Mouse (Mus musculus) limb, embryonic 13.5 days (tissue): ENCODE measurements around the gene Gm7168. TPM values are rescaled to one million over a fixed set of nuclear protein-coding genes. Genes with fewer than 3 reads are reported as not detected.
"Not testable (repeated sequence)": the region's sequence is repeated elsewhere in the genome, so short reads cannot be mapped to it uniquely, and the experiment has no call there.

ENCODE experiments used
- ATAC-seq: fragments of 200-750 bp; cut with Nextera tagmentation; 2 replicates; pipeline ENCODE4 v1.8.0; 2017; ENCODE audit warnings: low read depth, moderate number of reproducible peaks, moderate TSS enrichment; ENCODE audit not compliant: low FRiP score
- H3K27ac ChIP-seq: fragments of 300-500 bp; sonication (generic); 2 replicates; pipeline ENCODE4 v1.5.1; 2015; ENCODE audit warnings: inconsistent platforms, mild to moderate bottlenecking, moderate library complexity
- H3K27me3 ChIP-seq: fragments of 300-500 bp; sonication (generic); 2 replicates; pipeline ENCODE4 v1.6.1; 2015; ENCODE audit warnings: mild to moderate bottlenecking, inconsistent platforms
- H3K36me3 ChIP-seq: fragments of 300-500 bp; sonication (generic); 2 replicates; pipeline ENCODE4 v1.6.1; 2015; ENCODE audit warnings: inconsistent platforms, mild to moderate bottlenecking, moderate library complexity
- H3K4me1 ChIP-seq: fragments of 300-500 bp; sonication (generic); 2 replicates; pipeline ENCODE4 v1.6.1; 2015; ENCODE audit warnings: inconsistent platforms
- H3K4me2 ChIP-seq: fragments of 300-500 bp; sonication (generic); replicated peaks from 2 replicates; pipeline ENCODE4 v1.6.1; 2015; ENCODE audit warnings: inconsistent platforms, mild to moderate bottlenecking, moderate library complexity
- H3K4me3 ChIP-seq: fragments of 300-500 bp; sonication (generic); 2 replicates; pipeline ENCODE4 v1.5.1; 2015; ENCODE audit warnings: moderate library complexity, mild to moderate bottlenecking, inconsistent platforms
- H3K9ac ChIP-seq: fragments of 300-500 bp; sonication (generic); 2 replicates; pipeline ENCODE4 v1.6.1; 2015; ENCODE audit warnings: mild to moderate bottlenecking, inconsistent platforms
- H3K9me3 ChIP-seq: fragments of 300-500 bp; sonication (generic); 2 replicates; pipeline ENCODE4 v1.6.1; 2016; ENCODE audit warnings: inconsistent platforms
- WGBS: fragments of 180-500 bp; shearing (Covaris S2); methylation state at CpG from one replicate; pipeline ENCODE4 v1.1.7; 2015; 5-methylcytosine and 5-hydroxymethylcytosine counted together
- polyA plus RNA-seq: library from polyadenylated mRNA; unstranded; fragments of >200 nt; fragmentation: Nextera tagmentation; extraction: Ambion mirVana; gene quantifications from 2 replicates; pipeline ENCODE4 v1.2.1, GENCODE M21; 2015

Gm7168 gene
- polyA plus RNA-seq, 1 experiment from 2014 or later, result not detected

DNA sequence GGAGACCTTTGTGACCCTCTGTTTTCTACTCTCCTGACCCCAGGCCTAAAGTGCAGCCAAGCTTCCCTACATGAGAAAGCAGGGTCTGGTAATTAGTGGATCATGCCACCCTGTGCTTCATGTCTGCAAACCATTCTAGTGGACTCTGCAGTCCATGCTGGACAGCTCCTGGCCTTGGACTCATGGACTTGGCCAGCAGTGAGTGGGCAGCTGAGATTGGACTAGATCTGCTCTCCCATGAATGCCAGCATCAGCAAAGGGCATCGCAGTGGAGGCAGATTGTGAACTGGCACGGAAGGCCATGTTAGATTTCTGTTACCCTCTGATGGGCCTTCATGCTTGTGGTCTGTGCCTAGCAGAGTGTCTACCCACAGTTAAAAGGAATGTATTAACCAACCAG is 12.8 kb upstream of the Gm7168 start:
- not testable (repeated sequence) for ATAC-seq, H3K9ac ChIP-seq, H3K27ac ChIP-seq, H3K27me3 ChIP-seq, H3K4me1 ChIP-seq, H3K9me3 ChIP-seq, H3K4me3 ChIP-seq, H3K4me2 ChIP-seq, H3K36me3 ChIP-seq
- WGBS, result 89% methylated on average over 2 of the region's 2 CpGs

DNA sequence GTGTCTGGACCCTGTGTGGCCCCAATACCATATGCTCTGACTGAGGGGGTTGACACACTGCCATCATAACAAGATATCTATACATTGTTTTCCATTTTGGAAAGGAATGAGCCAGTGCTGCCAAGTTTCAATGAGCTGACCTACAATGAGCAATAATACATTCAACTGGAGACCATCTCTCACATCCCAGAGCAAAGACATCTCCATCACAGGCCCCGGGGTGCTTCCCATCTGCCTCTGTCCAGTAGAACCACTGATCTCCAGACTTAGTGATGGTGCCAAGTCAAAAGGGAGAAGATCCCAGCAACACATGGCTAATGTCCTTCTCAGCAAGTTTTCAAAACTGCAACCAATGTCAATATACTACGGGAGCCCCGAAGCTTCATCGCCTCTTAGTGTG is 10.4 kb upstream of the Gm7168 start:
- no peaks in the 10 kb centered on the region for H3K9me3 ChIP-seq
- no peak for ATAC-seq
- H3K4me1 ChIP-seq, result peaks cover 6% of the 10 kb centered on the region; the same call in 1 of the 2 replicates
- H3K9ac ChIP-seq, result no peak overlapping the region
- H3K27ac ChIP-seq, result no peak overlapping the region
- no peak overlapping the region for H3K4me2 ChIP-seq
- no peaks in the 10 kb centered on the region for H3K36me3 ChIP-seq
- no peaks in the 10 kb centered on the region for H3K27me3 ChIP-seq
- H3K4me3 ChIP-seq, result no peak overlapping the region
- WGBS, result 96% methylated on average over 4 of the region's 4 CpGs

DNA sequence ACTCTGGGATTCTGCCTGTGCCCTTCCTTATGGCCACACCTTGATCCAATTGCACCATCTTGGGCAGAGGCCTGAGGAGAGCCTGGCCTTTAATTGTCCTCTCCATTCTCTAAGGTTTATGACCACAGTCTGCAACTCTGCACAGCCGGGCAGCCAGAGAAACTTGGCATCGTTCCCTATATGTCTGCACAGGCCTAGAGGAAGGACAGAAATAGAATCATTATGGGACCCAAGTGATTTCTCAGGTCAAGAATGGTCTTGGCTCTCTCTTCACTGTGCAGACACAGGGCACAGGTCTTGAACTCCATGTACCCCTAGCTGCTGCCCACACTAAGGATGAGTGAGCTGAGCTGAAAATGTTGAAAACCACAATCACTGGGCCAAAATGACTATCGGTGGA is 9.5 kb upstream of the Gm7168 start:
- Histone ChIP-seq H3K4me1 (peaks cover 6% of the 10 kb centered on the region; the same call in 1 of the 2 replicates), H3K9me3 (no peaks in the 10 kb centered on the region), H3K27ac (no peak overlapping the region), H3K4me2 (no peak overlapping the region), H3K36me3 (no peaks in the 10 kb centered on the region), H3K4me3 (no peak overlapping the region), H3K9ac (no peak overlapping the region), H3K27me3 (no peaks in the 10 kb centered on the region)
- 62% methylated on average over 3 of the region's 3 CpGs for WGBS
- 0 out of 2 replicates have a peak, but pooled peaks have one; percentile 24 for ATAC-seq

DNA sequence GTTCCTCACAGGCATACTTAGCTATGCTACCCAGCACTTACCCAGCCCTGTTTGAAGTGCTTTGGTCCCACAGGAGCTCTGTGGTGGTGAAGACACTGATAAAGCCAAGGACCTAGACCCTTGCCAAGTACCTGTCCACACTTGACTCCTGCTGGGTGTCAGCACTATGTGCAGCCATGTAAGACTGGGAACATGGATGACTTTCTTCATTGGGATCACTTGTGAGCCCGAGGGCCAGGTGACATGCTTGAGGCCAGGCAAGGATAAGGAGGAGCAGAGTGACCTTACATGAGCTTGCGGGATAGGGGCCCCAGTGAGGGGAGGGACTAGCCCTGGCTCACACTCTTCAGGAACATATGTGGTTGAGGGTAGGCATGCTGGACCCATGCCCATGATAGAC is 8.9 kb upstream of the Gm7168 start:
- not testable (repeated sequence) for H3K36me3 ChIP-seq, ATAC-seq, H3K4me2 ChIP-seq, H3K9ac ChIP-seq, H3K9me3 ChIP-seq, H3K4me1 ChIP-seq, H3K27me3 ChIP-seq, H3K27ac ChIP-seq, H3K4me3 ChIP-seq
- WGBS, result 87% methylated on average over 2 of the region's 2 CpGs

DNA sequence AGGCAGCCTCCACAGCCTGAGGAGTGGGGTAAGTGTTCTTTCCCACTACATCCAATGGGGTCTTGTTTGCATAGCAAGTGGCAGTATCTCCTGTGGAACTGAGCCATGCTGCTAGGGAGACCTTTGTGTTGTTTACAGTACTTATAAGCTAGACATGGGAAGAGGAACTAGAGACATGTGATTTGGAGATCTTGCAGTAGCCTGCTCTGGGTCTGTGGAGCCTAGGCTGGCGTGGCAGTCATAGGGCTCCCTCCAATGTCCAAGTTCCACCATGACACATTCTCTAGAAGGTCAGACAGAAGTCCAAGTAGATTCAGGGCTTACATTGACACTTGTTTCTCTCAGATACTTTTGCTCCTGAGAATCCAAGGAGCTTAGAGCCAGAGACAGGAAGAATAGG is 7.7 kb upstream of the Gm7168 start:
- Histone ChIP-seq H3K4me2 (no peak overlapping the region), H3K4me1 (peaks cover 6% of the 10 kb centered on the region; the same call in 1 of the 2 replicates), H3K36me3 (no peaks in the 10 kb centered on the region), H3K9ac (no peak overlapping the region), H3K27ac (no peak overlapping the region), H3K9me3 (no peaks in the 10 kb centered on the region), H3K27me3 (no peaks in the 10 kb centered on the region), H3K4me3 (no peak overlapping the region)
- no peak for ATAC-seq
- 74% methylated on average over 1 of the region's 1 CpGs for WGBS

DNA sequence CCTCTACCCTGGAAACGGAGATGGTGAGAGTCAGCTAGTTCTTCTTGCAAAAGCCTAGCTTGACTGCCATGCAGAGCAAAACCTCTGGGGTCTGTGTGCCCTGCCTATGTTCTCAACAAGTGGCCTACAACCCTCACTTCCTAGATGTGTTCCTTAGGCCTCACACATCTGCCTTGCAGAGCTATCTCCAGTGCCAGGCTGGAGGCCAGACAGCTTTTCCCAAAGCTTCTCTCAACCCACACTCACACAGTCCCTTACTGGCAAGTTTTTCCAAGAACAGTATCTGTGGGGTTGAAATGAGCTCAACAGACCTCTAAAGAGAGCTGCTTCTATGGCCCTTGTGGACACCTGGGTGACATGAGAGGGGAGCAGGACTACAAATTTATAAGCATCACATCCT is 3.4 kb downstream of the Gm7168 start:
- H3K9me3 ChIP-seq, ATAC-seq, H3K36me3 ChIP-seq, H3K4me1 ChIP-seq, H3K4me3 ChIP-seq, H3K4me2 ChIP-seq, H3K9ac ChIP-seq, H3K27ac ChIP-seq, H3K27me3 ChIP-seq: not testable (repeated sequence)
- 74% methylated on average over 1 of the region's 1 CpGs for WGBS

DNA sequence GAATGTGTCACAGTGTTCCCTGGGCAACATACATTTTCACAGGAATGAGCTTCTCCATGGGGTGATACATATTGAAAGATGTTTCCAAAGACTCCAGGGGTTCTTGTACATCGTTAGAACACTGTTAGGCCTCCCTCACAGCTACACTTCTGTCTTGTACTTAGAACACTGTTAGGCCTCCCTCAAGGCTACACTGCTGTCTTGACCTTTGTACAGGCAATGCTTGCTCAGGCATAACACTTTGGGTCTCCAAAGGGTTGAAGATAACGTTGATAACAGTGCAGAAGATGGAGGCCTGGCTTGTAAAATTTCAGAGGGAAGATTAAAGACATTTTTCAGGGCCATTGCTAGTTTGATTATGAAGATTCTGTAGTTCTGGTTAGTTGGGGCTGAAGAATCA is 10.0 kb downstream of the Gm7168 start:
- H3K9me3 ChIP-seq, H3K4me2 ChIP-seq, H3K4me1 ChIP-seq, ATAC-seq, H3K9ac ChIP-seq, H3K36me3 ChIP-seq, H3K27ac ChIP-seq, H3K4me3 ChIP-seq, H3K27me3 ChIP-seq: not testable (repeated sequence)
- 57% methylated on average over 1 of the region's 2 CpGs for WGBS

DNA sequence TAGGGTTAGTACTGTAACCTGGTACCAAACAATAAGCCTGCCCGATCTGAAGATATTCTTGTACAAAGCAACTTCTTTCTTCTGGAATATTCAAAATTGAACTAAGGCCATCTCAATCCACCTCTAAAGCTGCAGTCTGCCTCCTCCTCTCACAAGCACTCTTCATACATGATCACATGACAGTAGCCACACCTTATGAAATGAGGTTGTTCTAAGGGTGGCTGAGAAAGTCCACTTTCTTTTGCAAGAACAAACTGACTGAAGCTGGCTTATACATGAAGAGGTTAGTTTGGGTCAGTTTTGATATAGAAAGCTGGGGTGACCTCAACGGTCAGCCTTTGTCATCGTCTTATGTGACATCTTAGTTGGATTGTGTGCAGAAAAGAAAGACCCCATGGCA is 14.1 kb downstream of the Gm7168 start:
- 92% methylated on average over 3 of the region's 3 CpGs for WGBS
- H3K36me3 ChIP-seq, H3K27ac ChIP-seq, H3K27me3 ChIP-seq, H3K9ac ChIP-seq, H3K4me2 ChIP-seq, H3K4me1 ChIP-seq, ATAC-seq, H3K4me3 ChIP-seq, H3K9me3 ChIP-seq: not testable (repeated sequence)

DNA sequence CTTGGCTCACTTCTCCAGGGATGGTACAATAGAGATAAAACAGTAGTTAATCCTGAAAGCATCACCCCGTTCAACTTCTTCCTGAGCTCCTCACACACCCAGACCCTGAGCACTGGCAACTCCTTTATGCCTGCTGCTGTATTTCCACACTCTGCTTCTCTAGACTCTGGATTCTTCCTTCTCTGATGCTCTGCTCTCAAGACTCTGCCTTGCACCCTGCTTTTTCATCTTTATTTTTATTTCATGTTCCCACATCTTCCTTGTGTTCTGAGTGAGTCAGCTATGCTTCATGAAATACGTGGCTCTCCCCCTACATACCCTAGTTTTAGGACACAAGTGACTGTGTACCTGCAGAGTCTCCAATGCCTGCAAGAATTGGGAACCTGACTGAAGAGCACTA is 16.9 kb downstream of the Gm7168 start:
- H3K9ac ChIP-seq, H3K4me1 ChIP-seq, H3K27me3 ChIP-seq, H3K36me3 ChIP-seq, H3K4me2 ChIP-seq, H3K9me3 ChIP-seq, ATAC-seq, H3K27ac ChIP-seq, H3K4me3 ChIP-seq: not testable (repeated sequence)
- 41% methylated on average over 1 of the region's 2 CpGs for WGBS

DNA sequence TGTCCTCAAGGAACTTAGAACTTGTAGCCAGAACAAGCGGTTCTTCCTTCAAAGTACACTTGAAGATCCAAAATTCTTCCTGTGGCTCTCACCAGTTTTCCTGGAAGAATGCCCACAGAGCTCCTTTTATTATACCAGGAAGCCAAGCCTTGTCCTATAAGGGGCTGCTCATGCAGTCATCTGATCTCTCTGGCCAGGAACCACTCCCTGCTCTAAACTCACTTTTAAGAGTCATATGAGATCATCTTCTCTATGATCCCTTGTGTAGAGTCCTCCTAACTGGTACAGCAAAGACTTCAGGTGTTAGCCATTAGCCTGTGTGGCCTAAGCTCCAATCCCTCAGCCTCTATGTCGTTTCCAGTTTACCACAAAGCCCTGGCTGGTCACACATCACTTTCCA is 21.7 kb downstream of the Gm7168 start:
- WGBS, result 58% methylated on average over 1 of the region's 2 CpGs
- not testable (repeated sequence) for H3K4me2 ChIP-seq, H3K27ac ChIP-seq, H3K27me3 ChIP-seq, H3K36me3 ChIP-seq, ATAC-seq, H3K9me3 ChIP-seq, H3K4me1 ChIP-seq, H3K4me3 ChIP-seq, H3K9ac ChIP-seq

DNA sequence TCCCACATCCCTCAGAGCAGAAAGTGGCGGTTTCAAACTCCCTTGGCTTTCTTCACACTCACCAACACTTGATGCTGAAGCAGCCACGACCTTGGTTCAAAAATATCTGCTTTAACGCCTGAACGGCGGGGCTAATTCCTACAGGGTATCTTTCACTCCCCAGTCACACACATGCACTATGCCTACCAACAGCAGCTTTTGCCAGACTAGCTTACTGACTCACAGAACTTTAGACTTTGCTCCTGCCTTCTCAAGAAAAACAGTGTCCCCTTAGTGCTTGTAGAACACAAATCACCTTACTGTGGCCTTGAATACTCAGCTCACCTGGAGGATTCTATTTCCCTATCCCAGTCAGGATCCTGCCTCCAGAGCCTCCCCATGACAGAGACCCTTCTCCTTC is 22.6 kb downstream of the Gm7168 start:
- H3K9me3 ChIP-seq, H3K9ac ChIP-seq, H3K36me3 ChIP-seq, ATAC-seq, H3K27ac ChIP-seq, H3K4me3 ChIP-seq, H3K4me1 ChIP-seq, H3K4me2 ChIP-seq, H3K27me3 ChIP-seq: not testable (repeated sequence)
- WGBS, result 92% methylated on average over 5 of the region's 5 CpGs

DNA sequence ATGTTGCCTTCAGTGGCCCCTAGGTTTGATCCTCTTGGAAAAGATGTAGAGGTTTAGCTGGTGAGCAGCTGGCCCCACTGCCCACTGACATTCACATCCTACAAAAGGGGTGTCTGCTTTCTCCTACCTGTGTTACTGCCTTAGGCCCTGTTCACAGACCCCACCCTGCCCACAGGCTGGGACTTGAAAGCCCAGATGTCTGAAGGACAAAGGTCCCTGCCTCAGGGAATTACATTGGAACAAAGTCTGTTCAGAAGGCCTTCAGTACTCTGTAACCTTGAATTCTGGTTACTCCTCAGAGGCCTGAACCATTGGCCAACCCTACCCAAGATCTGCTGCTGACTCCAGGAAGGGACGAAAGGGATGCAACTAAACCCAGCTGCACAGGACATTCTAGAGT is 39.5 kb downstream of the Gm7168 start:
- Histone ChIP-seq H3K9me3 (no peaks in the 10 kb centered on the region), H3K4me3 (no peak overlapping the region), H3K36me3 (no peaks in the 10 kb centered on the region), H3K4me2 (no peak overlapping the region), H3K27me3 (no peaks in the 10 kb centered on the region), H3K9ac (no peak overlapping the region), H3K27ac (no peak overlapping the region), H3K4me1 (no peaks in the 10 kb centered on the region)
- ATAC-seq, result no peak
- WGBS, result 92% methylated on average over 1 of the region's 1 CpGs

DNA sequence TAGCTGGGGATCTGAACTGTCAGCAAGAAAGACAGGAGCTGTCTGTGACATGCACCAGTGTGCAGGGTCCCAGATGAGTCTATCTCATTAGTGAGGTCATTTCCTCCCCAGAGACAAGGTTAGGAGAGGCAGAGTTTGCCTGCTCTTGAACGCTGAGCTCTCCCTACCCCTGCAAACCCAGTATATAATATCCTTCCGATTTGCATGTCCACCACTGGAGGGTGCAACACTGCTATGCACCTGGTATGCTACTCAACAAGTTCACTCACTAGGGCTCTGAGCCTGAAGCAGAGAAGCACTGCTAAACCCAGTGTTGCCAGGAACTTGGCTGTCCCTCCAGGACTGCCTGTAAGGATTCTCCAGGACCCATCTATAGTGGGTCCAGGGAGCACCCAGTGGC is 45.3 kb downstream of the Gm7168 start:
- 37% methylated on average over 2 of the region's 2 CpGs for WGBS
- not testable (repeated sequence) for H3K9me3 ChIP-seq, H3K4me2 ChIP-seq, ATAC-seq, H3K4me1 ChIP-seq, H3K36me3 ChIP-seq, H3K27me3 ChIP-seq, H3K4me3 ChIP-seq, H3K9ac ChIP-seq, H3K27ac ChIP-seq
